Mouse (Mus musculus): ENCODE measurements around the gene Rab7. TPM values are rescaled to one million over a fixed set of nuclear protein-coding genes. Genes with fewer than 3 reads are reported as not detected.

The Rab7 gene
- 104 and 116 TPM in 2 replicates for polyA plus RNA-seq (2015; fragmentation: Nextera tagmentation; extraction: Ambion mirVana)

GRCm38 (mm10) chr6:88044577-88045405 lies at the start of gene Rab7:
Rab7 (minus strand) TSS chr6:88045270.

DNA sequence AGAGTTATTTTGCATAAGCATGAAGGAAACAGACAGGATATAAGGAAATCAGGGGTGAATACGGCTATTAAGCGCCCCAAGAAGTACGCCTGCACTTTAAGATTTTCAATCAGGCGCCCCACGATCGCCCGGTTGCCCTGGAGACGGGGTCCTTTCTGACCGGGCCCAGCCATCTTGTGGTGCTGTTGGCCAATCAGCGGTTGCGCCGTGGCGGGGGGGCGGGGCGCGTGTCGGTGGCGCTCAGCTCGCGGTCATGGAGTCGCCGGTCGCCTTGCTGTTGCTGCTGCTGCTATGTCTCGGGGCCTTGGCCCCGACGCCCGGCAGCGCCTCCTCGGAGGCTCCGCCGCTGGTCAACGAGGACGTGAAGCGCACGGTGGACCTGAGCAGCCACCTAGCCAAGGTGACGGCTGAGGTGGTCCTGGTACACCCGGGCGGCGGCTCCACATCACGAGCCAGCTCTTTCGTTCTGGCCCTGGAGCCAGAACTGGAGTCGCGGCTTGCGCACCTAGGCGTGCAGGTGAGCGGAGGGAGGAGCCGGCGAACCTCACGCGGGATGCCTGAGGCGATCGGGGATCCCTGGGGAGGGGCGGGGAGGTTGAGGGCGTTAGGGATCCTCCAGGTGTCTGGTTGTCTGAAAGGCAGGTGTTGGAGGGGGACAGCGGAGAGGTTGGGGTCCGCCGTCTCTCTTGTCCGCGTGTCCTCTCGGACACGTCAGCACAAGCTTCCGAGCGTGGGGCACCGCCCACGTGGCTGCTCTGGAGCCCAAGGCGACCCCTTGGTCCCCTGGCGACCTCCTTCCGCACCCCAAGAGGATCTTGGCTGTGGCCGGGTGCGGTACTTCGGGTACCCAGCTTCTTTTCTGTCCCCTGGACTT lies 39.4 kb upstream of the Rab7 start, which contains the start of gene Rpn1:
Gene Rpn1, plus strand, starts transcription at position 205 of the 874 bp plus-strand sequence.

GRCm38 (mm10) chr6:87981547-87982256 lies 63.4 kb downstream of the Rab7 start, which contains the start of gene H1fx:
H1fx (minus strand) TSS chr6:87981637.

Other genes with a start within 250 kb of the Rab7 start
- gene Rab43, start 233.1 kb downstream of the Rab7 start, polyA plus RNA-seq (2015; fragmentation: Nextera tagmentation; extraction: Ambion mirVana): 37.3 and 40.1 TPM in 2 replicates
- gene Gm45140, start 209.5 kb downstream of the Rab7 start, polyA plus RNA-seq (2015; fragmentation: Nextera tagmentation; extraction: Ambion mirVana): 2.2 and 2.4 TPM in 2 replicates
- 43.4 and 47.8 TPM in 2 replicates for gene Isy1, start 206.5 kb downstream of the Rab7 start, polyA plus RNA-seq (2015; fragmentation: Nextera tagmentation; extraction: Ambion mirVana)
- gene Cnbp, start 194.2 kb downstream of the Rab7 start, polyA plus RNA-seq (2015; fragmentation: Nextera tagmentation; extraction: Ambion mirVana): 611 and 628 TPM in 2 replicates
- gene Copg1, start 157.5 kb downstream of the Rab7 start, polyA plus RNA-seq (2015; fragmentation: Nextera tagmentation; extraction: Ambion mirVana): 42.2 and 43.2 TPM in 2 replicates
- gene Hmces, start 131.3 kb downstream of the Rab7 start, polyA plus RNA-seq (2015; fragmentation: Nextera tagmentation; extraction: Ambion mirVana): 26.6 and 27.5 TPM in 2 replicates
- gene H1fx, start 63.6 kb downstream of the Rab7 start, polyA plus RNA-seq (2015; fragmentation: Nextera tagmentation; extraction: Ambion mirVana): 6.3 and 7.4 TPM in 2 replicates
- gene Rpn1, start 39.2 kb upstream of the Rab7 start, polyA plus RNA-seq (2015; fragmentation: Nextera tagmentation; extraction: Ambion mirVana): 125 and 135 TPM in 2 replicates
- gene Gata2, start 148.6 kb upstream of the Rab7 start, polyA plus RNA-seq (2015; fragmentation: Nextera tagmentation; extraction: Ambion mirVana): 20.1 and 34.9 TPM in 2 replicates
- gene Dnajb8, start 177.0 kb upstream of the Rab7 start, polyA plus RNA-seq (2015; fragmentation: Nextera tagmentation; extraction: Ambion mirVana): not detected in 2 replicates

Measured in spleen, postnatal 0 days (tissue).